Mouse (Mus musculus) MEL (cell line): ENCODE measurements around the gene Btbd16.

Experiments
- BHLHE40 ChIP-seq: IDR thresholded peaks from 2 replicates; pipeline ENCODE4 v1.6.1; 2012; ENCODE audit warnings: low read depth, mild to moderate bottlenecking, inconsistent platforms, low read length, improper control_type of control experiment, borderline replicate concordance
- CTCF ChIP-seq, 3 experiments: IDR thresholded peaks in 2 of 3; conservative IDR thresholded peaks in 1 of 3; 2 replicates each; pipeline ENCODE4 v1.5.1; 2011 to 2012; ENCODE audit warnings: low read length in 3 of 3, low read depth in 2 of 3, mild to moderate bottlenecking in 2 of 3, improper control_type of control experiment in 1 of 3, inconsistent platforms in 1 of 3, mixed read lengths in 1 of 3, moderate library complexity in 1 of 3; ENCODE audit not compliant: control insufficient read depth in 1 of 3, insufficient read depth in 1 of 3, poor library complexity in 1 of 3, severe bottlenecking in 1 of 3
- E2F4 ChIP-seq: IDR thresholded peaks from 2 replicates; pipeline ENCODE4 v1.6.1; 2011; ENCODE audit warnings: low read depth, low read length, improper control_type of control experiment, borderline replicate concordance
- EP300 ChIP-seq, 2 experiments: IDR thresholded peaks; 2 replicates each; pipeline ENCODE4 v1.6.1; 2011; ENCODE audit warnings: improper control_type of control experiment in 2 of 2, low read length in 2 of 2, low read depth in 1 of 2, mild to moderate bottlenecking in 1 of 2
- GATA1 ChIP-seq: IDR thresholded peaks from 2 replicates; pipeline ENCODE4 v1.6.1; 2011; ENCODE audit warnings: low read depth, low read length, improper control_type of control experiment
- HCFC1 ChIP-seq: IDR thresholded peaks from 2 replicates; pipeline ENCODE4 v1.6.1; 2012; ENCODE audit warnings: low read depth, mild to moderate bottlenecking, inconsistent platforms, low read length, improper control_type of control experiment, moderate library complexity
- MAFK ChIP-seq: IDR thresholded peaks from 2 replicates; pipeline ENCODE4 v1.6.1; 2011; ENCODE audit warnings: low read depth, mild to moderate bottlenecking, low read length, improper control_type of control experiment, borderline replicate concordance
- ZKSCAN1 ChIP-seq: IDR thresholded peaks from 2 replicates; pipeline ENCODE4 v1.6.1; 2012; ENCODE audit warnings: low read depth, mild to moderate bottlenecking, inconsistent platforms, low read length, improper control_type of control experiment, moderate library complexity
- ZNF384 ChIP-seq: IDR thresholded peaks from 2 replicates; pipeline ENCODE4 v1.6.1; 2012; ENCODE audit warnings: low read depth, mild to moderate bottlenecking, inconsistent platforms, low read length, improper control_type of control experiment

DNA sequence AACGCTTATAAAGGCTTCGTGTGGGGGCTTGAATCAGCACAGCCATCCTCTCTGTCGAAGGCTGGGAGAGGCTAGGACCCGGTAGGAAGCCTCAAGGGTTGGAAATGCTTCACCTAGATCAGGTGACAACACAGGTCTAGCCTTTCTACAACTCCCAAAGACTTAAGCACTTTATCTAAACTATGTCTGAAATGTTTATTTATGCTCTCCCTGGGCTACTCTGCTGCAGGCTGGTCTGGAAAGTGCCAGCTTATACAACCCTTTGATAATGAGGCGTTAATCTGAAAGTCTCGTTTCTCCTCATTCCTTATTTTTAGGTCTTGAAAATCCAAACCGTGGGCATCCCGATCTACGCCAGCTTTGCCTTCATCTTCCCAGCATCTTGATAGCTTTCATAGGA, 50.1 kb downstream of the Btbd16 start:
- TF ChIP-seq CTCF (IDR thresholded peaks at IDR 0.05 in 2 of 3, conservative IDR thresholded peaks at IDR 0.05 in 1 of 3; ENCODE audit: control insufficient read depth in 1 of 3, insufficient read depth in 1 of 3, low read depth in 2 of 3, low read length in 3 of 3, poor library complexity in 1 of 3, severe bottlenecking in 1 of 3) (no peak), E2F4 (no peak), ZNF384 (no peak), HCFC1 (no peak), GATA1 (no peak), ZKSCAN1 (no peak), EP300 (IDR thresholded peaks at IDR 0.05; ENCODE audit: low read depth in 1 of 2, low read length in 2 of 2) (no peak), BHLHE40 (no peak), MAFK (no peak)
